Mouse (Mus musculus): Measurements from ENCODE around the gene Wnt3.

Gene Wnt3

GRCm38 (mm10) chr11:103831766-103832165 is 57.8 kb downstream of the Wnt3 start:
- no peak for ATAC-seq (ENCODE audit: insufficient number of reproducible peaks, low FRiP score, low TSS enrichment)

GRCm38 (mm10) chr11:103832331-103832730 is 58.4 kb downstream of the Wnt3 start:
- no peak for ATAC-seq (ENCODE audit: insufficient number of reproducible peaks, low FRiP score, low TSS enrichment)

GRCm38 (mm10) chr11:103838955-103839354 is 65.0 kb downstream of the Wnt3 start:
- no peak for ATAC-seq (ENCODE audit: insufficient number of reproducible peaks, low FRiP score, low TSS enrichment)

- ATAC-seq (ENCODE audit: insufficient number of reproducible peaks, low FRiP score, low TSS enrichment) = no peak
These were observed 66.9 kb downstream of the Wnt3 start for GRCm38 (mm10) chr11:103840834-103841233.

GRCm38 (mm10) chr11:103848287-103848686 is 74.3 kb downstream of the Wnt3 start:
- no peak for ATAC-seq (ENCODE audit: insufficient number of reproducible peaks, low FRiP score, low TSS enrichment)

GRCm38 (mm10) chr11:103852590-103853283 is 78.8 kb downstream of the Wnt3 start:
- ATAC-seq (ENCODE audit: insufficient number of reproducible peaks, low FRiP score, low TSS enrichment) = no peak

GRCm38 (mm10) chr11:103853284-103853920 is 79.5 kb downstream of the Wnt3 start:
- ATAC-seq (ENCODE audit: insufficient number of reproducible peaks, low FRiP score, low TSS enrichment) = no peak

- no peak for ATAC-seq (ENCODE audit: insufficient number of reproducible peaks, low FRiP score, low TSS enrichment)
These were observed 80.3 kb downstream of the Wnt3 start for GRCm38 (mm10) chr11:103854294-103854693.

- ATAC-seq (ENCODE audit: insufficient number of reproducible peaks, low FRiP score, low TSS enrichment) = no peak
These were observed 82.7 kb downstream of the Wnt3 start for GRCm38 (mm10) chr11:103856641-103857040.

GRCm38 (mm10) chr11:103858760-103859159 is 84.8 kb downstream of the Wnt3 start:
- no peak for ATAC-seq (ENCODE audit: insufficient number of reproducible peaks, low FRiP score, low TSS enrichment)

GRCm38 (mm10) chr11:103859933-103860610 is 86.1 kb downstream of the Wnt3 start:
- ATAC-seq (ENCODE audit: insufficient number of reproducible peaks, low FRiP score, low TSS enrichment) = no peak

GRCm38 (mm10) chr11:103862951-103863350 is 89.0 kb downstream of the Wnt3 start:
- ATAC-seq (ENCODE audit: insufficient number of reproducible peaks, low FRiP score, low TSS enrichment) = no peak

GRCm38 (mm10) chr11:103864486-103864885 is 90.5 kb downstream of the Wnt3 start:
- no peak for ATAC-seq (ENCODE audit: insufficient number of reproducible peaks, low FRiP score, low TSS enrichment)

- ATAC-seq (ENCODE audit: insufficient number of reproducible peaks, low FRiP score, low TSS enrichment) = no peak
These were observed 91.4 kb downstream of the Wnt3 start for GRCm38 (mm10) chr11:103865346-103865745.
